Mouse (Mus musculus): Measurements from ENCODE around the gene Ttll5. TPM values are rescaled to one million over a fixed set of nuclear protein-coding genes. Genes with fewer than 3 reads are reported as not detected.

Ttll5 gene
- total and polyA plus RNA-seq, 3 experiments = 10.1 to 14.2 (median 11.4) TPM

GRCm38 (mm10) chr12:85810959-85811358 is 13.5 kb upstream of the Ttll5 start:
- Histone ChIP-seq H3K79me2 (replicated peaks; ENCODE audit: control insufficient read depth, insufficient read depth, low read length) (no peaks in the 10 kb centered on the region), H3K36me3 (ENCODE audit: control insufficient read depth, insufficient read depth, low read length) (peaks cover 4% of the 10 kb centered on the region), H3K4me1 (ENCODE audit: control insufficient read depth, insufficient read depth, low read length) (peaks cover 8% of the 10 kb centered on the region), H3K27me3 (ENCODE audit: control insufficient read depth, insufficient read depth, low read length) (no peaks in the 10 kb centered on the region), H3K4me3 (no peak overlapping the region), H3K27ac (no peak overlapping the region), H3K9ac (ENCODE audit: low read depth, low read length) (no peak overlapping the region)
- TF ChIP-seq EP300 (IDR thresholded peaks at IDR 0.05; ENCODE audit: insufficient read depth, low read depth, low read length) (no peak), POLR2A (IDR thresholded peaks at IDR 0.05; ENCODE audit: insufficient read depth, low read depth, low read length) (no peak), CTCF (IDR thresholded peaks at IDR 0.05) (no peak)
- no peak for DNase-seq
- intact Hi-C loops (cut with DNase I) = loop anchor here (10.0 kb wide), 1 partner anchor 296 kb away; no protein-coding TSS in a partner anchor

GRCm38 (mm10) chr12:85811676-85812075 is 12.8 kb upstream of the Ttll5 start:
- Histone ChIP-seq H3K4me1 (ENCODE audit: control insufficient read depth, insufficient read depth, low read length) (peaks cover 8% of the 10 kb centered on the region), H3K9ac (ENCODE audit: low read depth, low read length) (no peak overlapping the region), H3K79me2 (replicated peaks; ENCODE audit: control insufficient read depth, insufficient read depth, low read length) (no peaks in the 10 kb centered on the region), H3K27me3 (ENCODE audit: control insufficient read depth, insufficient read depth, low read length) (no peaks in the 10 kb centered on the region), H3K36me3 (ENCODE audit: control insufficient read depth, insufficient read depth, low read length) (peaks cover 4% of the 10 kb centered on the region), H3K4me3 (no peak overlapping the region), H3K27ac (no peak overlapping the region)
- intact Hi-C loops (cut with DNase I) = loop anchor here (2.0 to 10.0 kb wide), 2 partner anchors 25 to 297 kb away; no protein-coding TSS in a partner anchor
- no peak for DNase-seq
- TF ChIP-seq CTCF (IDR thresholded peaks at IDR 0.05) = no peak
- TF ChIP-seq EP300 (IDR thresholded peaks at IDR 0.05; ENCODE audit: insufficient read depth, low read depth, low read length) = no peak
- no peak for TF ChIP-seq POLR2A (IDR thresholded peaks at IDR 0.05; ENCODE audit: insufficient read depth, low read depth, low read length)
- WGBS = 99% methylated on average over 4 of the region's 4 CpGs

GRCm38 (mm10) chr12:85813599-85813998 is 10.9 kb upstream of the Ttll5 start:
- Histone ChIP-seq H3K4me1 (ENCODE audit: control insufficient read depth, insufficient read depth, low read length) (peaks cover 8% of the 10 kb centered on the region), H3K36me3 (ENCODE audit: control insufficient read depth, insufficient read depth, low read length) (peaks cover 4% of the 10 kb centered on the region), H3K9ac (ENCODE audit: low read depth, low read length) (no peak overlapping the region), H3K27ac (peak overlapping the region; percentile 62), H3K79me2 (replicated peaks; ENCODE audit: control insufficient read depth, insufficient read depth, low read length) (no peaks in the 10 kb centered on the region), H3K4me3 (no peak overlapping the region), H3K27me3 (ENCODE audit: control insufficient read depth, insufficient read depth, low read length) (no peaks in the 10 kb centered on the region)
- WGBS = 20% methylated on average over 2 of the region's 2 CpGs
- intact Hi-C loops (cut with DNase I) = loop anchor here (2.0 to 10.0 kb wide), 2 partner anchors 27 to 299 kb away; no protein-coding TSS in a partner anchor
- DNase-seq = peak; percentile 67 to 78
- no peak for TF ChIP-seq POLR2A (IDR thresholded peaks at IDR 0.05; ENCODE audit: insufficient read depth, low read depth, low read length)
- TF ChIP-seq EP300 (IDR thresholded peaks at IDR 0.05; ENCODE audit: insufficient read depth, low read depth, low read length) = peak; percentile 93

- H3K9ac ChIP-seq (ENCODE audit: low read depth, low read length) = no peak overlapping the region
- no peak overlapping the region for H3K27ac ChIP-seq
- intact Hi-C loops (cut with DNase I) = loop anchor here (10.0 kb wide), 1 partner anchor 477 kb away; no protein-coding TSS in a partner anchor
- no peak for TF ChIP-seq POLR2A (IDR thresholded peaks at IDR 0.05; ENCODE audit: insufficient read depth, low read depth, low read length)
- no peak for TF ChIP-seq EP300 (IDR thresholded peaks at IDR 0.05; ENCODE audit: insufficient read depth, low read depth, low read length)
- no peak for TF ChIP-seq CTCF (IDR thresholded peaks at IDR 0.05)
- DNase-seq = peak in 1 of 2 experiments; percentile 10
- no peaks in the 10 kb centered on the region; the same call in 1 of the 2 replicates for H3K79me2 ChIP-seq (replicated peaks; ENCODE audit: control insufficient read depth, insufficient read depth, low read length)
- no peaks in the 10 kb centered on the region for H3K4me1 ChIP-seq (ENCODE audit: control insufficient read depth, insufficient read depth, low read length)
- no peak overlapping the region for H3K4me3 ChIP-seq
- no peaks in the 10 kb centered on the region for H3K36me3 ChIP-seq (ENCODE audit: control insufficient read depth, insufficient read depth, low read length)
- no peaks in the 10 kb centered on the region for H3K27me3 ChIP-seq (ENCODE audit: control insufficient read depth, insufficient read depth, low read length)
- WGBS = 84% methylated on average over 9 of the region's 9 CpGs
Observed at GRCm38 (mm10) chr12:85822051-85822450, 2.4 kb upstream of the Ttll5 start.

GRCm38 (mm10) chr12:85825361-85825760 is 902 bp downstream of the Ttll5 start:
- Histone ChIP-seq H3K9ac (ENCODE audit: low read depth, low read length) (peak overlapping the region; percentile 80), H3K4me1 (ENCODE audit: control insufficient read depth, insufficient read depth, low read length) (no peaks in the 10 kb centered on the region), H3K79me2 (replicated peaks; ENCODE audit: control insufficient read depth, insufficient read depth, low read length) (no peaks in the 10 kb centered on the region; the same call in 1 of the 2 replicates), H3K27ac (peak overlapping the region; percentile 90), H3K27me3 (ENCODE audit: control insufficient read depth, insufficient read depth, low read length) (no peaks in the 10 kb centered on the region), H3K36me3 (ENCODE audit: control insufficient read depth, insufficient read depth, low read length) (no peaks in the 10 kb centered on the region), H3K4me3 (peak overlapping the region; percentile 73)
- WGBS = 7% methylated on average over 8 of the region's 8 CpGs
- intact Hi-C loops (cut with DNase I) = loop anchor here (10.0 kb wide), 1 partner anchor 481 kb away; no protein-coding TSS in a partner anchor
- TF ChIP-seq CTCF (IDR thresholded peaks at IDR 0.05) (no peak), EP300 (IDR thresholded peaks at IDR 0.05; ENCODE audit: insufficient read depth, low read depth, low read length) (no peak), POLR2A (IDR thresholded peaks at IDR 0.05; ENCODE audit: insufficient read depth, low read depth, low read length) (no peak)
- no peak for DNase-seq

- Histone ChIP-seq H3K9ac (ENCODE audit: low read depth, low read length) (no peak overlapping the region), H3K36me3 (ENCODE audit: control insufficient read depth, insufficient read depth, low read length) (no peaks in the 10 kb centered on the region), H3K4me3 (no peak overlapping the region), H3K4me1 (ENCODE audit: control insufficient read depth, insufficient read depth, low read length) (no peaks in the 10 kb centered on the region), H3K79me2 (replicated peaks; ENCODE audit: control insufficient read depth, insufficient read depth, low read length) (no peaks in the 10 kb centered on the region; the same call in 1 of the 2 replicates), H3K27me3 (ENCODE audit: control insufficient read depth, insufficient read depth, low read length) (no peaks in the 10 kb centered on the region), H3K27ac (no peak overlapping the region)
- DNase-seq = no peak
- 71% methylated on average over 2 of the region's 2 CpGs for WGBS
- intact Hi-C loops (cut with DNase I) = loop anchor here (10.0 kb wide), 1 partner anchor 481 kb away; no protein-coding TSS in a partner anchor
- TF ChIP-seq POLR2A (IDR thresholded peaks at IDR 0.05; ENCODE audit: insufficient read depth, low read depth, low read length) = no peak
- TF ChIP-seq CTCF (IDR thresholded peaks at IDR 0.05) = no peak
- TF ChIP-seq EP300 (IDR thresholded peaks at IDR 0.05; ENCODE audit: insufficient read depth, low read depth, low read length) = no peak
Observed at GRCm38 (mm10) chr12:85825822-85826221, 1.4 kb downstream of the Ttll5 start.
